Mouse (Mus musculus): ENCODE measurements around the gene Fam20b. TPM values are rescaled to one million over a fixed set of nuclear protein-coding genes. Genes with fewer than 3 reads are reported as not detected.

Gene Fam20b
- polyA plus RNA-seq (2015; fragmentation: Nextera tagmentation; extraction: Ambion mirVana) = 15.1 and 17.2 TPM in 2 replicates

GRCm38 (mm10) chr1:156718950-156719805 lies at the start of gene Fam20b:
Fam20b (minus strand) TSS chr1:156719086.

GRCm38 (mm10) chr1:156674195-156675000 lies 44.5 kb downstream of the Fam20b start, which contains the start of gene Tor3a:
Tor3a (minus strand) TSS chr1:156674356.

Other genes with a start within 250 kb of the Fam20b start
- 8.0 and 10.4 TPM in 2 replicates for gene Soat1, start 244.8 kb downstream of the Fam20b start, polyA plus RNA-seq (2015; fragmentation: Nextera tagmentation; extraction: Ambion mirVana)
- 0.37 and 0.48 TPM in 2 replicates for gene Gm10031, start 195.1 kb downstream of the Fam20b start, polyA plus RNA-seq (2015; fragmentation: Nextera tagmentation; extraction: Ambion mirVana)
- 1.6 and 1.9 TPM in 2 replicates for gene Abl2, start 160.3 kb downstream of the Fam20b start, polyA plus RNA-seq (2015; fragmentation: Nextera tagmentation; extraction: Ambion mirVana)
- 7.6 and 9.8 TPM in 2 replicates for gene Tor3a, start 44.7 kb downstream of the Fam20b start, polyA plus RNA-seq (2015; fragmentation: Nextera tagmentation; extraction: Ambion mirVana)
- gene Angptl1, start 119.5 kb upstream of the Fam20b start, polyA plus RNA-seq (2015; fragmentation: Nextera tagmentation; extraction: Ambion mirVana) = 43.8 and 48.0 TPM in 2 replicates
- gene Ralgps2, start 220.5 kb upstream of the Fam20b start, polyA plus RNA-seq (2015; fragmentation: Nextera tagmentation; extraction: Ambion mirVana) = 29.4 and 36.9 TPM in 2 replicates